Mouse (Mus musculus) myocyte (in vitro differentiated cells): ENCODE measurements around the gene Il6st.

Source experiments
- E2F4 ChIP-seq: IDR thresholded peaks from one replicate; pipeline ENCODE4 v1.6.1; 2011; ENCODE audit warnings: mild to moderate bottlenecking, control low read depth, moderate library complexity; ENCODE audit not compliant: insufficient read depth
- MAX ChIP-seq: IDR thresholded peaks from one replicate; pipeline ENCODE4 v1.6.1; 2011; ENCODE audit warnings: low read depth, mild to moderate bottlenecking, control low read depth
- POLR2A ChIP-seq: IDR thresholded peaks from one replicate; pipeline ENCODE4 v1.6.1; 2011; ENCODE audit warnings: low read depth, mild to moderate bottlenecking, control low read depth, moderate library complexity; ENCODE audit not compliant: insufficient read length
- POLR2AphosphoS2 ChIP-seq: IDR thresholded peaks from one replicate; pipeline ENCODE4 v1.6.1; 2011; ENCODE audit warnings: low read depth, control low read depth; ENCODE audit not compliant: insufficient read length
- TCF3 ChIP-seq: IDR thresholded peaks from one replicate; pipeline ENCODE4 v1.6.1; 2011; ENCODE audit warnings: low read depth, control low read depth; ENCODE audit not compliant: insufficient read length
- USF1 ChIP-seq: IDR thresholded peaks from one replicate; pipeline ENCODE4 v1.6.1; 2011; ENCODE audit warnings: low read depth, mild to moderate bottlenecking, control low read depth, moderate library complexity

DNA sequence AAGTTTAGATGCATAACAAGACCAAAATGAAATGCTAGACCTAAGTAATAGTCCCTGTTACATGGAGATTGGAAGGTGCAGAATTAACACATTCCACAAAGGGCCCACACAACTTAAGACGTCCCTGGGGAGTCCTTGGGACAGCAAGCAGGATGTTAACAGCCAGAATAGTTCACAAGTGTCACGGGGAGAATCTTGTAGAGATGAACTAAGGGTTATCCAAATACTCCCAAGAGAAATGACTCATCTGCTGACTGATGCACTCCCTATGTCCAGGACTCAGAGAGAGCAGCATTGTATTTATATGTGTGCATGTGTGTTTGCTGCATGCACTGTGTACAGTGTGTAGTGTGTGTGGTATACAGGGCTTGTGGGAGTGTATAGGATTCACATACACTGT, 92.6 kb downstream of the Il6st start:
- no peak for TF ChIP-seq POLR2A
- no peak for TF ChIP-seq POLR2AphosphoS2
- TF ChIP-seq MAX = no peak
- no peak for TF ChIP-seq E2F4
- no peak for TF ChIP-seq TCF3
- no peak for TF ChIP-seq USF1
